Mouse (Mus musculus) neural tube, embryonic 11.5 days (tissue): ENCODE measurements around the gene Capzb. TPM values are rescaled to one million over a fixed set of nuclear protein-coding genes. Genes with fewer than 3 reads are reported as not detected.

Experiments
- ATAC-seq: fragments of 200-750 bp; cut with Nextera tagmentation; 2 replicates; pipeline ENCODE4 v1.8.0; 2017; ENCODE audit warnings: moderate number of reproducible peaks, mild to moderate bottlenecking, moderate TSS enrichment, moderate library complexity; ENCODE audit not compliant: insufficient read depth, low FRiP score, low TSS enrichment
- DNase-seq: peaks from one replicate; pipeline ENCODE4 v3.0.0-alpha.2; 2015; ENCODE audit warnings: low spot score
- H3K27ac ChIP-seq: fragments of 300-500 bp; sonication (generic); 2 replicates; pipeline ENCODE4 v1.5.1; 2014; ENCODE audit warnings: low read depth, mild to moderate bottlenecking, low read length
- H3K27me3 ChIP-seq: fragments of 300-500 bp; sonication (generic); 2 replicates; pipeline ENCODE4 v1.6.1; 2014; ENCODE audit warnings: mild to moderate bottlenecking, low read length, mixed read lengths; ENCODE audit not compliant: control insufficient read depth, insufficient read depth
- H3K36me3 ChIP-seq: fragments of 300-500 bp; sonication (generic); 2 replicates; pipeline ENCODE4 v1.6.1; 2014; ENCODE audit warnings: mild to moderate bottlenecking, low read length, moderate library complexity, mixed read lengths; ENCODE audit not compliant: control insufficient read depth, insufficient read depth
- H3K4me1 ChIP-seq: fragments of 300-500 bp; sonication (generic); 2 replicates; pipeline ENCODE4 v1.6.1; 2014; ENCODE audit warnings: low read length, mixed read lengths; ENCODE audit not compliant: control insufficient read depth, insufficient read depth
- H3K4me2 ChIP-seq: fragments of 300-500 bp; sonication (generic); 2 replicates; pipeline ENCODE4 v1.6.1; 2014; ENCODE audit warnings: low read depth, mild to moderate bottlenecking, moderate library complexity
- H3K4me3 ChIP-seq: fragments of 300-500 bp; sonication (generic); 2 replicates; pipeline ENCODE4 v1.5.1; 2014; ENCODE audit warnings: low read depth, low read length
- H3K9ac ChIP-seq: fragments of 300-500 bp; sonication (generic); 2 replicates; pipeline ENCODE4 v1.6.1; 2014; ENCODE audit warnings: mild to moderate bottlenecking, low read length
- H3K9me3 ChIP-seq: fragments of 300-500 bp; sonication (generic); 2 replicates; pipeline ENCODE4 v1.6.1; 2016; ENCODE audit warnings: low read length; ENCODE audit not compliant: control insufficient read depth
- WGBS: fragments of 180-500 bp; shearing (Covaris S2); extraction: QIAGEN DNeasy Blood & Tissue Kit; methylation state at CpG from one replicate; pipeline ENCODE4 v1.1.7; 2014; 5-methylcytosine and 5-hydroxymethylcytosine counted together
- polyA plus RNA-seq: library from polyadenylated mRNA; unstranded; fragments of >200 nt; fragmentation: Nextera tagmentation; extraction: Ambion mirVana; gene quantifications from 2 replicates; pipeline ENCODE4 v1.2.1, GENCODE M21; 2014

The Capzb gene
- polyA plus RNA-seq, 1 experiment from 2014 or later = 269 TPM

DNA sequence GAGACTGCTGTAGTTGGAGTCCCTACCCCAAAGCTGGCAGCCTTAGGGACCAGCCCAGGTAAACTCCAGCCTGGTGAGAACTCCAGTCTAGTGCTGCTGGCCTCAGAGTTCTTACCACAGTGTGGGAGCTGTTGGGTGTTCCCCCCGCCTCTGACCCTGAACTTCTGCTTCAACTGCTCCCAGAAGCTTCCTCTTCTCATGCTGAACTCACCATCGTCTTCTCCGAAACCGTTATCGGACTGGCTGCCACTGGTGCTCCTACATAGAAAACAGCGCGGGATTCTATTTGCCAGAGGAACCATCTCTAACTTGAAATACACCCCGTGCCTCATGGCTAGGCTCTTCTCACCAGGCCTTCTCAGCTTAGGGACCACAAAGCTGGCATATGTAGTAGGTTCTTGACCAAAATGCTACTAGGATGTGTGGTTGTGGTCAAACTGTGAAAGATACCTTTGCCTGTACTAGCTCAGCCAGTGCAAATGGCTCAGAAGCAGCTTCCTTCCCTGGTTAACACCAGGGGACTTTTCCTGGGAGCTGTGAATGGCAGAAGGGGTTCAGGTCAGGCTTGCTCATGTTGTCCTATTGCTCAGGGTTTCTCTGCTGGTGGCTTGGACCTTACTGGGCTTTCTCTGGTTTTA lies 7.1 kb downstream of the Capzb start:
- no peak for DNase-seq

DNA sequence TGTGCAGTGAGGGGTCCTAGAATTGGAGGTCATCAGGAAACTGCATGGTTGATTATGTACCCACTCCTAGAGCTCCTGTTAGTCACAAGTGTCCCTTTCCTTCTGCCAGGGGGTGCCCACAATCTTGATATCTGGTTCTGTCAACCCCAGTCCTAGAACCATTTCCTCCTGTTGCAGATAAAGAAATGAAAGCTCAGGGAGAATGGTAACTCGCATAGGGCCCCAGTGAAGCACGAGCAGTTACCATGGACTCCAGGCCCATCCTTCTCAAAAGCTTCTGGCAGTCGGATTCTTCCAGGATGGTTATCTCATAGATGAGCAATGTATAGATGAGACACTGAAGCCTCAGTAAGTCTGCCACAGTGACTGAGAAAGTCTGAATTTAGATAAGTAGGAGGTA lies 8.2 kb downstream of the Capzb start:
- H3K27me3 ChIP-seq = no peaks in the 10 kb centered on the region
- WGBS = 92% methylated on average over 3 of the region's 3 CpGs
- H3K9me3 ChIP-seq = no peaks in the 10 kb centered on the region
- ATAC-seq (no peak), DNase-seq (no peak)
- H3K9ac ChIP-seq = no peak overlapping the region
- H3K27ac ChIP-seq = no peak overlapping the region
- no peak overlapping the region for H3K4me2 ChIP-seq
- peaks cover 4% of the 10 kb centered on the region for H3K36me3 ChIP-seq
- no peak overlapping the region for H3K4me3 ChIP-seq
- no peaks in the 10 kb centered on the region for H3K4me1 ChIP-seq

More for the DNA sequence above, 7.1 kb downstream of the Capzb start:
- H3K4me1 ChIP-seq = peaks cover 4% of the 10 kb centered on the region; the same call in 1 of the 2 replicates
- H3K4me3 ChIP-seq = no peak overlapping the region
- H3K4me2 ChIP-seq = no peak overlapping the region
- H3K27ac ChIP-seq = no peak overlapping the region
- peaks cover 2% of the 10 kb centered on the region; the same call in 1 of the 2 replicates for H3K36me3 ChIP-seq
- no peak for ATAC-seq
- H3K27me3 ChIP-seq = no peaks in the 10 kb centered on the region
- 94% methylated on average over 8 of the region's 8 CpGs for WGBS
- no peaks in the 10 kb centered on the region for H3K9me3 ChIP-seq
- no peak overlapping the region for H3K9ac ChIP-seq

DNA sequence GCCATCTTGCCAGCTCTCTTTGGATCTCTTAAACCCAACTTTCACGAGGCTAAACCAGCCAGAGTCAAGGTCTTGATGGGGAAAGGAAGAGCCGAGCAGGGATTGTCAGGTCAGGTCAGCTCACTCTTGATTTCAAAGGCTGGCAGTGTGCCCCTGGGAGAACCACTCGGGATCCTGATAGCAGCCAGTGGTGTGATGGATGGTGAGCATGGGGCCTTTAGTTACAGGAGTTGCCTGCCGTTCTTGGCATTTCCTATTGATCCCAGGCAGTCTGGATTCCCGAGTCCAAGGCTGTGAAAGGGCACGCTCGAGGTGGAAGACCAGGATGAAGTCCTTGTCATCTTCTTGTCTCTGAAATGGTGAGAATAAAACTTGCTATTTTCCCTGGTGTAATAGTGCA lies 9.9 kb downstream of the Capzb start:
- H3K4me1 ChIP-seq = no peaks in the 10 kb centered on the region
- peaks cover 4% of the 10 kb centered on the region for H3K36me3 ChIP-seq
- no peaks in the 10 kb centered on the region for H3K27me3 ChIP-seq
- no peaks in the 10 kb centered on the region for H3K9me3 ChIP-seq
- no peak for ATAC-seq
- no peak for DNase-seq
- WGBS = 55% methylated on average over 7 of the region's 7 CpGs
- no peak overlapping the region for H3K4me2 ChIP-seq
- no peak overlapping the region for H3K9ac ChIP-seq
- no peak overlapping the region for H3K27ac ChIP-seq
- H3K4me3 ChIP-seq = no peak overlapping the region

DNA sequence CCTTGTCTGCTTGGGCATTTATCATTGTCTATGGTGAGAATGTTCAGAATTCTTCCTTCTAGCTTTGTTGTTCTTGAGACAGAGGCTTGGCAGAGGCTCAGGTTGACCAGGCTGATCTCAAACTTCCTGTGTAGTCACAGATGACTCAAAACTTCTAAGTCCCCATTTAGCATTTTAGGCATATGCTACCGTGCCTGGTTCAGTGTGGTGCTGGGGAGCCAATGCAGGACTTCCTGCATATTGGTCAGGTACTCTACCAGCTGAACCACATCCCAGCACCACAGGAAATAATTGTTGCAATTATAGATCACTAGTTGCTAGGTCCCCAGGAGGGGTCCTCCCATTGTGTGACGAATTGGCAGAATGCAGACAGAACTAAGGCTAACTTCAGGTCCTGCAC lies 10.7 kb downstream of the Capzb start:
- Histone ChIP-seq H3K4me1 (no peaks in the 10 kb centered on the region), H3K4me2 (no peak overlapping the region), H3K27me3 (no peaks in the 10 kb centered on the region), H3K4me3 (no peak overlapping the region), H3K9me3 (no peaks in the 10 kb centered on the region), H3K9ac (no peak overlapping the region), H3K27ac (no peak overlapping the region), H3K36me3 (peaks cover 4% of the 10 kb centered on the region)
- no peak for ATAC-seq
- DNase-seq = no peak
- 63% methylated on average over 2 of the region's 2 CpGs for WGBS

DNA sequence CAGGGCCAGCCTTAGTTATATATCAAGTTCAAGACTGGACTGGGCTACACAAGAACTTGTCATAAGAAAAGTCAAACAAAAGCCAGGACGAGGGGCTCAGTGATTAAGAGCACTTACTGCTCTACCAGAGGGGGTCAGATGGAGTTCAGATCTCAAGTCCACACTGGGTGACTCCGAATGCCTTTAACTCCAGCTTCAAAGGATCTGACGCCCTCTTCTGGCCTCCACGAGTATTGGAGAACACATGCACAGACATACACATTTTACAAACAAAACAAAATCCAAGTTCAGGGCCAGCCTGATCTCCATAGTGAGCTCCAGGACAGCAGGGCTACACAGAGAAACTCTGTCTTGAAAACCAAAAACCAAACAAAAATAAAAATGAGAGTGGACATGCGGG lies 13.1 kb downstream of the Capzb start:
- Histone ChIP-seq H3K27ac (no peak overlapping the region), H3K36me3 (peaks cover 2% of the 10 kb centered on the region; the same call in 1 of the 2 replicates), H3K27me3 (no peaks in the 10 kb centered on the region), H3K4me1 (no peaks in the 10 kb centered on the region), H3K4me2 (no peak overlapping the region), H3K4me3 (no peak overlapping the region), H3K9me3 (no peaks in the 10 kb centered on the region), H3K9ac (no peak overlapping the region)
- ATAC-seq (no peak), DNase-seq (peak; percentile 30)
- 56% methylated on average over 5 of the region's 5 CpGs for WGBS

DNA sequence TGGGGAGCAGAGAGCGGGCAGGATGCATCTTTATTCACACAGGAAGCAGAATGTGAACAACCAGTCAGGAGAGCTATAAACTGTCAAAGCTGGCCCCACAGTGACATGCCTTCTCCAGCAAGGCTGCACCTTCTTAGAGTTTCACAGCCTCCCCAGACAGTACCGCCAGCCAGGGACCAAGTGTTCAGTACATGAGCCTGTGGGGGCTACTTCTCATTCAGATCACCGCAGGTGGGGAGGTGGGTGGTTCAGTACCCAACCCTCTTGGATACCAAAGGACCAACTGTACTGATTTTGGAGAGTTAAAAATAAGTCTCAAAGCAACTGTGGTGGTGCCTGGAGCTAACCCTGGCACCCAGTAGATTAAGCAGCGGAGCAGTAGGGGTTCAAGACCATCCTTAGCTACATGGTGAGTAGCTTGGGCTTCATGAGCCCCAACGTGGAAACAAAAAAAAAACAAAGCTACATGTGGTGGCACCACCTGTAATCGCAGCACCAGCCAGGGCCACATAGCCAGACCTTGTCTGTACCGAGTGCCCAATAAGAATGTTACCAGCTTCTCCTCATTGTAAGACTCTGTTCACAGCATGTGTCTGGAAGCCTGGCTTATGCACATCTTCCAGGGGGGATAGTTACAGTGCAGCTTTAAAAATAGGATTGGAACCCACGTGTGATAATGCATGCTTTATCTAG lies 13.8 kb downstream of the Capzb start:
- 85% methylated on average over 8 of the region's 8 CpGs for WGBS
- H3K27ac ChIP-seq = no peak overlapping the region
- peaks cover 2% of the 10 kb centered on the region; the same call in 1 of the 2 replicates for H3K36me3 ChIP-seq
- no peak overlapping the region for H3K4me2 ChIP-seq
- ATAC-seq = no peak
- H3K9me3 ChIP-seq = no peaks in the 10 kb centered on the region
- H3K4me3 ChIP-seq = no peak overlapping the region
- H3K27me3 ChIP-seq = no peaks in the 10 kb centered on the region
- H3K9ac ChIP-seq = no peak overlapping the region
- no peaks in the 10 kb centered on the region for H3K4me1 ChIP-seq
- no peak for DNase-seq

DNA sequence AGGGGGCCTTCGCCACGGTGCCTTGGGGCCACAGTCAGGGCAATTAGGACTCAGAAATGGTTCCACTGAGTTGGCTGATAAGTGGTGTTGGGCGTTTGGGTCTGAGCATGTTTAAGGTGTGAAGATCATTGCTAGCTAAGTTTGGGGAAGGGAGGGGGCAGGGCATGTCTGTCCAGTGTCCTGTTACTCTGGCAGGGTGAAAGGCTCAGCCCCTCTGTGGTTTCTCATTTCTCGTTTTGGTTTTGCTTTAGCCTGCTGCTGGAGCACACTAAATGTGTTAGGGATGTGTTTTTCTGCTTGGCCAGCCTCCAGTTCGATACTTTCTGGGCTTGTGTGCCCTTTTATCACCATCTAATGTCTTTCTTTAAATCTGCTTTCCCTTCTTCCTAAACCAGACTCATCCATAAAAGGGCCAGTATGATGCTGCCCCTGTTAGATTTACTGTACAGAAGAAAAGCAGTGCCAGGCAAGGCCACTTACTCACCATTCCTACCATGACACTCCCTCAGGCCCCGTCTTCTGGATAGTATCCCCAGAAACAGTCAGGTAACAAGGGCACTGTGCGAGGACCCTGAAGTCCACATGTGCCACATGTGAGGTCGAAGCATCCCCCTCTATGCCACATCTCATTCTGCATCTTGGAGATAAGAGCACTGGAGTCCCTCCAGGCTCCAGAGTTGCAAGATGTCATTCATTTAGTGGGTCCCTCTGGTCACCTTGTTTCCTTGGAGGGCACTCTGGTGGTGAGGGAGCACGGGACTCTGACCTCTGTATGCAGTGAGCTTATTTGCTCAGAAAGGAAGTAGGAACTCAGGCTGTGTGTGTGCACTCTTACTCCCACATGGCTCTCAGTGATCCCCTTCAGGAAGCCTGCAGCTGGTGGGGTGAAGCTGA lies 15.8 kb downstream of the Capzb start:
- no peak for DNase-seq
- H3K36me3 ChIP-seq = peaks cover 2% of the 10 kb centered on the region; the same call in 1 of the 2 replicates
- ATAC-seq = no peak
- H3K9ac ChIP-seq = no peak overlapping the region
- no peaks in the 10 kb centered on the region for H3K27me3 ChIP-seq
- no peaks in the 10 kb centered on the region for H3K9me3 ChIP-seq
- no peaks in the 10 kb centered on the region for H3K4me1 ChIP-seq
- H3K4me2 ChIP-seq = no peak overlapping the region
- H3K27ac ChIP-seq = no peak overlapping the region
- 78% methylated on average over 9 of the region's 9 CpGs for WGBS
- H3K4me3 ChIP-seq = no peak overlapping the region

DNA sequence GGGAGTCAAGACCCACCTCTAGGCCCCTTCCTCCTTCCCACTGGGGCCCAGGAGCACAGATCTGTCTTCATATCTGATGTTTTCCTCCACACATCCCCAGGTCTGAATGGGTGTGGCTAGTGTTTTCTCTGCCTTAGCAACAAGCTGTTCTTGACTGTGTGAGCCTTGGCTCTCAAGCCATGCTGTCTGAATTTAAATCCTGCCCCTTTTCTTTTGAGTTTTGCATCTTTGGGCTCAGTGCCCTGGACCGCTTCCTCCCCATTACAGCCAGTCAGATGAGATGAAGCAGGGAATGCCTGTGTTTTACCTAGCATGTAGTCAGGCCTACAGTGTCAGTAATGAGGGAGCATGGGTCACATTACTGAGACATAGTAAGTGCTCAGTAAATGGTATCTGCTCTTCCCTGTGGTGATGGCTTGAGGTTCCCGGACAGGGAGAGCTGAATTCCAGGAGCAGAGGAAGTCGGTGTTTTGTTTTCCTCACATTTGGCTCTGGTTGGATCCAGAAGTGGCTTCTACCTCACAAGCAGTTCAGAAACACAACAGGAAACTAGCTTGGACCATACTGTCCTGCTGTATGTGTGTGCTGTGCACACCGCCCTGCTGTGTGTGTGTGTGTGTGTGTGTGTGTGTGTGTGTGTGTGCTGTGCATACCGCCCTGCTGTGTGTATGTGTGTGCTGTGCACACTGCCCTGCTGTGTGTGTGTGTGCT lies 16.6 kb downstream of the Capzb start:
- WGBS = 75% methylated on average over 5 of the region's 5 CpGs
- Histone ChIP-seq H3K4me2 (no peak overlapping the region), H3K4me3 (no peak overlapping the region), H3K27me3 (no peaks in the 10 kb centered on the region), H3K27ac (0 out of 2 replicates have a peak overlapping the region, but pooled peaks have one; percentile 34), H3K9ac (no peak overlapping the region), H3K9me3 (no peaks in the 10 kb centered on the region), H3K4me1 (peaks cover 3% of the 10 kb centered on the region; the same call in 1 of the 2 replicates), H3K36me3 (peaks cover 2% of the 10 kb centered on the region; the same call in 1 of the 2 replicates)
- ATAC-seq = no peak
- no peak for DNase-seq
